Mouse (Mus musculus) liver, postnatal 0 days (tissue): ENCODE measurements around the gene Cdh23.

ENCODE experiments used
- CTCF ChIP-seq: sonication (generic); IDR thresholded peaks from 2 replicates; pipeline ENCODE4 v1.5.1; 2016; ENCODE audit warnings: antibody characterized with exemption, low read depth
- EP300 ChIP-seq: IDR thresholded peaks from 2 replicates; pipeline ENCODE4 v1.6.1; 2016; ENCODE audit warnings: antibody characterized with exemption, low read depth, mild to moderate bottlenecking

- no peak for TF ChIP-seq CTCF
- no peak for TF ChIP-seq EP300
These were observed 338.4 kb downstream of the Cdh23 start for GRCm38 (mm10) chr10:60357901-60358300.
